Mouse (Mus musculus) ES-E14 (cell line): ENCODE results near the gene Hba-a1. TPM values are rescaled to one million over a fixed set of nuclear protein-coding genes. Genes with fewer than 3 reads are reported as not detected.
A peak's percentile ranks its signal among the peaks of the same experiment; 100 is the strongest.

Experiments
- DNase-seq: peaks from one replicate; pipeline ENCODE4 v3.0.0-alpha.2; 2013; ENCODE audit warnings: low read depth, low spot score
- H3K27ac ChIP-seq: 2 replicates; pipeline ENCODE4 v1.5.1; 2012; ENCODE audit warnings: low read depth, mild to moderate bottlenecking, low read length, moderate library complexity, mixed read lengths; ENCODE audit not compliant: poor library complexity, insufficient read depth, severe bottlenecking
- H3K36me3 ChIP-seq: 2 replicates; pipeline ENCODE4 v1.6.1; 2012; ENCODE audit warnings: mild to moderate bottlenecking, low read length, moderate library complexity, mixed read lengths; ENCODE audit not compliant: control insufficient read depth, poor library complexity, insufficient read depth, severe bottlenecking
- H3K4me1 ChIP-seq, 2 experiments: fragments of 150-350 bp in 1 of 2; sonication (generic) in 1 of 2; 2 replicates each; pipeline ENCODE4 v1.6.1; 2012; ENCODE audit warnings: low read length in 2 of 2, mild to moderate bottlenecking in 1 of 2, mixed read lengths in 1 of 2; ENCODE audit not compliant: control insufficient read depth in 2 of 2, insufficient read depth in 2 of 2, poor library complexity in 1 of 2
- H3K4me3 ChIP-seq, 2 experiments: fragments of 150-350 bp in 1 of 2; sonication (generic) in 1 of 2; 2 replicates each; pipeline ENCODE4 v1.5.1; 2012; ENCODE audit warnings: low read length in 2 of 2, low read depth in 1 of 2, mild to moderate bottlenecking in 1 of 2, mixed read lengths in 1 of 2; ENCODE audit not compliant: insufficient read depth in 1 of 2, poor library complexity in 1 of 2, severe bottlenecking in 1 of 2
- H3K9ac ChIP-seq: 2 replicates; pipeline ENCODE4 v1.6.1; 2012; ENCODE audit warnings: low read depth, mild to moderate bottlenecking, low read length, mixed read lengths; ENCODE audit not compliant: poor library complexity, insufficient read depth, severe bottlenecking
- H3K9me3 ChIP-seq: fragments of 150-350 bp; sonication (generic); 2 replicates; pipeline ENCODE4 v1.6.1; 2012; ENCODE audit warnings: low read depth, mild to moderate bottlenecking, low read length; ENCODE audit not compliant: control insufficient read depth, insufficient read depth
- CHD2 ChIP-seq: IDR thresholded peaks from 2 replicates; pipeline ENCODE4 v1.6.1; 2014; ENCODE audit warnings: mild to moderate bottlenecking, low read depth, low read length, inconsistent platforms
- HCFC1 ChIP-seq: IDR thresholded peaks from 2 replicates; pipeline ENCODE4 v1.6.1; 2012; ENCODE audit warnings: low read length, inconsistent platforms, borderline replicate concordance; ENCODE audit not compliant: insufficient read depth
- MAFK ChIP-seq: IDR thresholded peaks from 2 replicates; pipeline ENCODE4 v1.6.1; 2014; ENCODE audit warnings: mild to moderate bottlenecking, low read depth, low read length, inconsistent platforms; ENCODE audit not compliant: insufficient read depth
- ZC3H11A ChIP-seq: IDR thresholded peaks from 2 replicates; pipeline ENCODE4 v1.6.1; 2012; ENCODE audit warnings: low read depth, mild to moderate bottlenecking, inconsistent platforms, low read length, borderline replicate concordance
- ZNF384 ChIP-seq: IDR thresholded peaks from 2 replicates; pipeline ENCODE4 v1.6.1; 2012; ENCODE audit warnings: low read depth, low read length, inconsistent platforms
- in situ Hi-C, 2 experiments: fragments of 600-800 bp; cut with MboI; formaldehyde crosslinking; loops; one replicate each; pipeline ENCODE4 v1.15.1; 2025; ENCODE audit warnings: low sequenced_read_pairs in 2 of 2, inconsistent platforms in 1 of 2; ENCODE audit not compliant: unreplicated experiment in 2 of 2
- total RNA-seq: library from RNA; depleted of rRNA; stranded (reverse); fragments of 300-350 nt; gene quantifications from 2 replicates; pipeline ENCODE4 v1.2.3, GENCODE M21; 2012

The Hba-a1 gene
- total RNA-seq, 1 experiment, result not detected

- Histone ChIP-seq H3K4me1 (no peaks in the 10 kb centered on the region), H3K36me3 (peaks cover 4% of the 10 kb centered on the region; the same call in 1 of the 2 replicates), H3K9ac (no peak overlapping the region), H3K9me3 (no peaks in the 10 kb centered on the region), H3K27ac (no peak overlapping the region), H3K4me3 (no peak overlapping the region)
- no peak for DNase-seq
- TF ChIP-seq CHD2, result no peak
- TF ChIP-seq ZC3H11A, result no peak
- no peak for TF ChIP-seq HCFC1
- TF ChIP-seq MAFK, result no peak
- TF ChIP-seq ZNF384, result no peak
- in situ Hi-C loops, result no loop called here
These were observed 26.7 kb upstream of the Hba-a1 start for GRCm38 (mm10) chr11:32256566-32256965.

- Histone ChIP-seq H3K9ac (no peak overlapping the region), H3K4me3 (no peak overlapping the region), H3K27ac (no peak overlapping the region), H3K4me1 (peaks cover 0 to 3% of the 10 kb centered on the region in 2 experiments; a peak in 1 of 4 replicates), H3K9me3 (no peaks in the 10 kb centered on the region), H3K36me3 (no peaks in the 10 kb centered on the region; the same call in 1 of the 2 replicates)
- TF ChIP-seq ZC3H11A, result no peak
- no peak for TF ChIP-seq ZNF384
- TF ChIP-seq CHD2, result no peak
- no peak for TF ChIP-seq HCFC1
- no peak for TF ChIP-seq MAFK
- DNase-seq, result no peak
- in situ Hi-C loops, result no loop called here
These were observed 20.5 kb upstream of the Hba-a1 start for GRCm38 (mm10) chr11:32262674-32263415.

- TF ChIP-seq ZC3H11A (no peak), MAFK (no peak), CHD2 (no peak), ZNF384 (peak; percentile 87), HCFC1 (no peak)
- no peak for DNase-seq
- Histone ChIP-seq H3K9ac (no peak overlapping the region), H3K4me3 (no peak overlapping the region), H3K27ac (no peak overlapping the region), H3K36me3 (no peaks in the 10 kb centered on the region; the same call in 1 of the 2 replicates), H3K9me3 (no peaks in the 10 kb centered on the region), H3K4me1 (peaks cover 0 to 3% of the 10 kb centered on the region in 2 experiments; a peak in 1 of 4 replicates)
- in situ Hi-C loops, result no loop called here
These were observed 18.1 kb upstream of the Hba-a1 start for GRCm38 (mm10) chr11:32265117-32265738.

- Histone ChIP-seq H3K9me3 (no peaks in the 10 kb centered on the region), H3K9ac (no peak overlapping the region), H3K4me1 (peaks cover 0 to 3% of the 10 kb centered on the region in 2 experiments; a peak in 1 of 4 replicates), H3K27ac (no peak overlapping the region), H3K36me3 (no peaks in the 10 kb centered on the region; the same call in 1 of the 2 replicates), H3K4me3 (no peak overlapping the region)
- TF ChIP-seq ZC3H11A (no peak), ZNF384 (no peak), HCFC1 (no peak), MAFK (no peak), CHD2 (no peak)
- in situ Hi-C loops, result no loop called here
- DNase-seq, result no peak
These were observed 17.1 kb upstream of the Hba-a1 start for GRCm38 (mm10) chr11:32266194-32266593.
